ENCODE assay signal across 16 mouse cellular contexts in the genomic region with DNA sequence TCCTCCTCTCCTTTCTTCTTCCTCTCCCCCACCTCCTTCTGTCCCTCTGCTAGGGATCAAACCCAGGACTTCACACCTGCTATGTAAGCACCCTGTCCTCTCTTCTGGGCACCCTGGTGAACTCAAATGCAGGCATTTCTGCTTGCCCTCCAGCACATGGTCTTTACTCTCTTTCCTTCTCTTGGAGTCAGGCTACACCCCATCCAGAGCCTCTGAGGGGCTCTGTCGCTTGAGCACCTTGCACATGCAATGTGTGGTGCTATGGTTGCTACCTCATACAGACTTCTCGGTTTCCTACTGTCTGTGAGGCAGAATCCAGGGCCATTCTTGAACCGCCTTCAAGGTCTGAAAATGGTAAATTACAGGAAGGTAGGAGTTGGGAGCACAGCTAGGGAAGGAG. TPM values are rescaled to one million over a fixed set of nuclear protein-coding genes. Genes with fewer than 3 reads are reported as not detected.
DNase-seq lines count a peak whose midpoint lies in the region; ATAC-seq lines count a peak whose summit lies in the region.
"Had no signal": no experiment of that assay in that cellular context is flagged by ENCODE, and none has a peak within 500 bp of the region (broad histone marks: within the 10 kb centered on the region; RNA-seq: fewer than 3 reads in every experiment).

No protein-coding gene starts in this region.

- WGBS in heart, embryonic 13.5 days, result 49% methylated on average over 3 of the region's 3 CpGs
- 56% methylated on average over 3 of the region's 3 CpGs for WGBS in liver, embryonic 15.5 days (ENCODE audit: insufficient replicate concordance)
- 88% methylated on average over 3 of the region's 3 CpGs for WGBS in intestine, embryonic 15.5 days

- no peaks in the 10 kb centered on the region for H3K27me3 ChIP-seq in heart, embryonic 13.5 days (replicated peaks)
- peaks cover 74% of the 10 kb centered on the region for H3K27me3 ChIP-seq in liver, embryonic 15.5 days
- H3K27me3 ChIP-seq in intestine, embryonic 15.5 days (replicated peaks), result no peaks in the 10 kb centered on the region

- peak overlapping the region; percentile 97 for H3K27ac ChIP-seq in heart, embryonic 13.5 days (replicated peaks)
- no peak overlapping the region for H3K27ac ChIP-seq in liver, embryonic 15.5 days (replicated peaks)
- peak overlapping the region; percentile 95 for H3K27ac ChIP-seq in brown adipose tissue, adult 24 weeks (replicated peaks; ENCODE audit: low read depth, low read length)
- H3K27ac ChIP-seq in intestine, embryonic 15.5 days, result no peak overlapping the region
- H3K27ac ChIP-seq: embryonic facial prominence, embryonic 12.5 days; forebrain, embryonic 10.5 days; layer of hippocampus, adult 2 months; midbrain, embryonic 12.5 days had no signal

- H3K4me1 ChIP-seq in heart, embryonic 13.5 days, result peaks cover 88% of the 10 kb centered on the region
- peaks cover 66% of the 10 kb centered on the region for H3K4me1 ChIP-seq in liver, embryonic 15.5 days (replicated peaks)
- peaks cover 50% of the 10 kb centered on the region for H3K4me1 ChIP-seq in brown adipose tissue, adult 24 weeks (ENCODE audit: control insufficient read depth, insufficient read depth, insufficient read length, low read length)
- peaks cover 60% of the 10 kb centered on the region for H3K4me1 ChIP-seq in intestine, embryonic 15.5 days (replicated peaks)

- peaks cover 11% of the 10 kb centered on the region for H3K36me3 ChIP-seq in heart, embryonic 13.5 days
- no peaks in the 10 kb centered on the region for H3K36me3 ChIP-seq in liver, embryonic 15.5 days (replicated peaks)
- H3K36me3 ChIP-seq in intestine, embryonic 15.5 days, result no peaks in the 10 kb centered on the region
- H3K36me3 ChIP-seq: embryonic facial prominence, embryonic 12.5 days; forebrain, embryonic 10.5 days; midbrain, embryonic 12.5 days had no signal

- H3K9ac ChIP-seq in heart, embryonic 13.5 days, result peak overlapping the region; percentile 99
- no peak overlapping the region for H3K9ac ChIP-seq in liver, embryonic 15.5 days
- no peak overlapping the region for H3K9ac ChIP-seq in intestine, embryonic 15.5 days
- H3K9ac ChIP-seq: embryonic facial prominence, embryonic 12.5 days; midbrain, embryonic 12.5 days had no signal

- no peaks in the 10 kb centered on the region for H3K9me3 ChIP-seq in heart, embryonic 13.5 days
- H3K9me3 ChIP-seq in liver, embryonic 15.5 days (replicated peaks), result no peaks in the 10 kb centered on the region
- no peaks in the 10 kb centered on the region for H3K9me3 ChIP-seq in intestine, embryonic 15.5 days
- H3K9me3 ChIP-seq: embryonic facial prominence, embryonic 12.5 days; forebrain, embryonic 10.5 days; G1E; midbrain, embryonic 12.5 days had no signal

- peak overlapping the region; percentile 88 for H3K4me2 ChIP-seq in heart, embryonic 13.5 days
- peak overlapping the region; percentile 75 for H3K4me2 ChIP-seq in liver, embryonic 15.5 days
- H3K4me2 ChIP-seq in intestine, embryonic 15.5 days (replicated peaks), result peak overlapping the region; percentile 84
- H3K4me2 ChIP-seq: embryonic facial prominence, embryonic 12.5 days; midbrain, embryonic 12.5 days had no signal

- ATAC-seq in heart, embryonic 13.5 days (ENCODE audit: extremely low read depth, insufficient number of reproducible peaks, low FRiP score, low TSS enrichment), result no peak
- ATAC-seq in liver, embryonic 15.5 days (ENCODE audit: insufficient read depth), result no peak
- no peak for ATAC-seq in intestine, embryonic 15.5 days
- ATAC-seq: inflammation-experienced regulatory T-cells, adult 6 months had no signal

- no peak for DNase-seq in heart, postnatal 4 days
- DNase-seq in liver, result no peak
- no peak for DNase-seq in left cerebral cortex, adult 8-10 months (ENCODE audit: low spot score in 2 of 2)
- DNase-seq in cerebellum, postnatal 10 days, result no peak
- DNase-seq: adrenal gland, postnatal 14 days; cerebellum, postnatal 25 days had no signal

- peak overlapping the region; percentile 92 for H3K4me3 ChIP-seq in heart, embryonic 13.5 days
- no peak overlapping the region; the same call in 1 of the 2 replicates for H3K4me3 ChIP-seq in liver, embryonic 15.5 days (replicated peaks)
- H3K4me3 ChIP-seq in brown adipose tissue, adult 24 weeks (ENCODE audit: insufficient read depth, low read depth, low read length), result no peak overlapping the region; the same call in 1 of the 2 replicates
- no peak overlapping the region for H3K4me3 ChIP-seq in intestine, embryonic 15.5 days (replicated peaks)
- H3K4me3 ChIP-seq: embryonic facial prominence, embryonic 12.5 days; forebrain, embryonic 10.5 days; layer of hippocampus, adult 2 months; midbrain, embryonic 12.5 days had no signal

RNA-seq across cellular contexts. Expression of a gene that starts 4.7 kb away (rescaled TPM):
- 83.9 and 95.4 TPM in 2 replicates for polyA plus RNA-seq in heart, embryonic 13.5 days (2015; fragmentation: Nextera tagmentation; extraction: Ambion mirVana)
- total RNA-seq in heart, postnatal 4 days (2021), result 100 to 1,000 TPM; 107 to 115 TPM
- 11.5 and 12.0 TPM in 2 replicates for polyA plus RNA-seq in liver, embryonic 15.5 days (2015; fragmentation: Nextera tagmentation; extraction: Ambion mirVana)
- polyA plus RNA-seq in brown adipose tissue, adult 24 weeks (2012; ENCODE audit: insufficient read depth, insufficient read length, missing spikeins), result 4.8 and 8.8 TPM in 2 replicates
- polyA plus RNA-seq in intestine, embryonic 15.5 days (2015; fragmentation: Nextera tagmentation; extraction: Ambion mirVana), result 32.7 and 33.8 TPM in 2 replicates
- 1 to 10 TPM; 5.5 to 8.2 (median 7.3) TPM for total RNA-seq in left cerebral cortex, adult 8-10 months (2022)

RNA-seq across cellular contexts. Expression of a gene that starts 58.7 kb away (rescaled TPM):
- polyA plus RNA-seq in heart, embryonic 13.5 days (2015; fragmentation: Nextera tagmentation; extraction: Ambion mirVana), result 105 and 110 TPM in 2 replicates
- 10 to 100 TPM; 24.3 to 28.7 TPM for total RNA-seq in heart, postnatal 4 days (2021)
- polyA plus RNA-seq in liver, embryonic 15.5 days (2015; fragmentation: Nextera tagmentation; extraction: Ambion mirVana), result 334 TPM in 2 replicates
- polyA plus RNA-seq in brown adipose tissue, adult 24 weeks (2012; ENCODE audit: insufficient read depth, insufficient read length, missing spikeins), result 82.8 and 109 TPM in 2 replicates
- polyA plus RNA-seq in intestine, embryonic 15.5 days (2015; fragmentation: Nextera tagmentation; extraction: Ambion mirVana), result 101 and 124 TPM in 2 replicates
- total RNA-seq in left cerebral cortex, adult 8-10 months (2022), result 10 to 100 TPM; 32.5 to 44.4 (median 38.7) TPM

Comparison
In these comparisons a context has a peak if more than half of its experiments do, and no peak if none do; other contexts are left out.
1. H3K27ac ChIP-seq: peak in heart, embryonic 13.5 days (single experiment) and brown adipose tissue, adult 24 weeks (single experiment); none in liver, embryonic 15.5 days (single experiment) and intestine, embryonic 15.5 days (single experiment).
2. Peak in every context shown above with its lines, with median percentiles within 50 percentile points of each other: H3K4me2 ChIP-seq.